Mouse (Mus musculus) forebrain, embryonic 13.5 days (tissue): ENCODE data around the gene Ino80d. TPM values are rescaled to one million over a fixed set of nuclear protein-coding genes. Genes with fewer than 3 reads are reported as not detected.
"Not testable (repeated sequence)": the region's sequence is repeated elsewhere in the genome, so short reads cannot be mapped to it uniquely, and the experiment has no call there.

ENCODE experiments used
- ATAC-seq: fragments of 200-750 bp; cut with Nextera tagmentation; 2 replicates; pipeline ENCODE4 v1.8.0; 2017
- H3K27ac ChIP-seq: fragments of 300-500 bp; sonication (generic); 2 replicates; pipeline ENCODE4 v1.5.1; 2015; ENCODE audit warnings: inconsistent platforms, mild to moderate bottlenecking, moderate library complexity
- H3K27me3 ChIP-seq: fragments of 300-500 bp; sonication (generic); 2 replicates; pipeline ENCODE4 v1.6.1; 2015; ENCODE audit warnings: mild to moderate bottlenecking, inconsistent platforms
- H3K36me3 ChIP-seq: fragments of 300-500 bp; sonication (generic); 2 replicates; pipeline ENCODE4 v1.6.1; 2015; ENCODE audit warnings: mild to moderate bottlenecking, inconsistent platforms; ENCODE audit not compliant: poor library complexity, severe bottlenecking
- H3K4me1 ChIP-seq: fragments of 300-500 bp; sonication (generic); 2 replicates; pipeline ENCODE4 v1.6.1; 2015; ENCODE audit warnings: inconsistent platforms
- H3K4me2 ChIP-seq: fragments of 300-500 bp; sonication (generic); 2 replicates; pipeline ENCODE4 v1.6.1; 2015; ENCODE audit warnings: inconsistent platforms, mild to moderate bottlenecking, moderate library complexity
- H3K4me3 ChIP-seq: fragments of 300-500 bp; sonication (generic); 2 replicates; pipeline ENCODE4 v1.5.1; 2015; ENCODE audit warnings: mild to moderate bottlenecking, inconsistent platforms
- H3K9ac ChIP-seq: fragments of 300-500 bp; sonication (generic); 2 replicates; pipeline ENCODE4 v1.6.1; 2015; ENCODE audit warnings: mild to moderate bottlenecking, inconsistent platforms
- H3K9me3 ChIP-seq: fragments of 300-500 bp; sonication (generic); replicated peaks from 2 replicates; pipeline ENCODE4 v1.6.1; 2016; ENCODE audit warnings: inconsistent platforms
- WGBS: fragments of 180-500 bp; shearing (Covaris S2); methylation state at CpG from one replicate; pipeline ENCODE4 v1.1.7; 2015; 5-methylcytosine and 5-hydroxymethylcytosine counted together
- polyA plus RNA-seq: library from polyadenylated mRNA; unstranded; fragments of >200 nt; fragmentation: Nextera tagmentation; extraction: Ambion mirVana; gene quantifications from 2 replicates; pipeline ENCODE4 v1.2.1, GENCODE M21; 2015

Ino80d gene
- 10.0 TPM in 2 replicates for polyA plus RNA-seq

DNA sequence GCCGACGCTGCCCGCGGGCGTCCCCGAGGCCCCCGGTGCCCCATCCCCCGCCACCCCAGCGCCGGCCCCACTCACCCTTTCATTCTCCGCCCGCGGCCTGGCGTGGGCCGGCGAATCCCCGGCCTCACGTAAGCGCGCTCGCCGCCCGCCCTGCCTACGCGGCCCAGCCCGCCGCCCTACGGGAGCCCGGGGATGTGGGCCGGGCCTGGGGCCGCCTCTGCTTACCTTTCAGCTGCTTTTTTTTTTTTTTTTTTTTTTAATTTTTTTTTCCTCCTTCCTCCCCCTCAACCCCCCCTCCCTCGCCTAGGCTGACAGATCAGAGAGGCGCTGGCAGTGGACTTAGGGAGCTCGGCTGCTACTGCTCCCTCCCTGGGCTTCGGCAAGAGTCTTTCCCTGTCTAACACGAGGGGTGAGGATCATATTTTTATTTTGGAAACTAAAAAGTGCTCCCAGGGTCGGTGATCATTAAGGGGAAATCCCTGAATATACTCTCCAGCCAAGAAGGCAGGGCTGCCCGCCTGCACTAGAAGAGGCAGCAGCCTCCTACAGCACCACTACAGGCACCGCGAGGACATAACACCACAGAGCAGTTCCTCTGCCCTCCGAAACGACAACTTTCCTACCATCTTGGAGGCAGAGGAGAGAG lies at the start of gene Ino80d:
Gene Ino80d (minus strand): TSS at position 532 of the 646 bp plus-strand sequence.
- Histone ChIP-seq H3K4me2 (peak within 1 kb of the TSS; percentile 94), H3K36me3 (peaks cover 9% of the 10 kb centered on the region)
- WGBS, result under 1% methylated on average over 30 of the region's 42 CpGs

GRCm38 (mm10) chr1:63140231-63140630 lies 25.8 kb upstream of the Ino80d start:
- Histone ChIP-seq H3K36me3 (peaks cover 53% of the 10 kb centered on the region), H3K9ac (no peak overlapping the region), H3K4me1 (no peaks in the 10 kb centered on the region), H3K9me3 (no peaks in the 10 kb centered on the region), H3K27me3 (no peaks in the 10 kb centered on the region), H3K27ac (no peak overlapping the region), H3K4me3 (no peak overlapping the region), H3K4me2 (no peak overlapping the region)
- ATAC-seq, result no peak
- WGBS, result 97% methylated on average over 13 of the region's 13 CpGs

More for the DNA sequence above, at the start of gene Ino80d:
- Histone ChIP-seq H3K27me3 (no peaks in the 10 kb centered on the region), H3K4me1 (peaks cover 45% of the 10 kb centered on the region), H3K4me3 (peak within 1 kb of the TSS; percentile 88), H3K9ac (peak within 1 kb of the TSS; percentile 100), H3K27ac (peak within 1 kb of the TSS; percentile 99), H3K9me3 (no peaks in the 10 kb centered on the region)
- ATAC-seq, result peak; percentile 92

- H3K4me2 ChIP-seq, H3K4me3 ChIP-seq, H3K27ac ChIP-seq, H3K9ac ChIP-seq, H3K27me3 ChIP-seq, H3K9me3 ChIP-seq, H3K4me1 ChIP-seq, ATAC-seq: not testable (repeated sequence)
- WGBS, result 97% methylated on average over 1 of the region's 1 CpGs
- peaks cover 37% of the 10 kb centered on the region for H3K36me3 ChIP-seq
These were observed 24.1 kb upstream of the Ino80d start for GRCm38 (mm10) chr1:63138586-63138985.

DNA sequence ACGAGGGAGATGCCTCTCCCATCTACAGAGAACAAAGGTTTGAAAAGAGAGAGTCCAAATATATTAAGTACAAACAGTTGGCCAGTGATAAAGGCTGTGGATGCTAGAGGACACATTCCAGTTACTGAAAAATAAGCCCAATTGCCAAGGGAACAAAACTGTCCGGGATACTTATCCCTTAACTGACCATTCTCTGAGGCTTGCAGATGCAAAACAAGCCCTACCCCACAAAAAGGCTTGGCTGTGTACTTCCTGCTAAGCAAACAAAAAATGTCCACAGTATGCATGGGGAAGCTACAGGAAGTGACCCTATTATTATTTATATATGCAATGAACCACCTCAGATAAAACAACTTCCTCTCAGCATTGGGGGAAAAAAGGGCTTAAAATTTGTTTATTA lies 23.5 kb upstream of the Ino80d start:
- H3K4me2 ChIP-seq, result no peak overlapping the region
- no peak overlapping the region for H3K4me3 ChIP-seq
- peaks cover 32% of the 10 kb centered on the region for H3K36me3 ChIP-seq
- ATAC-seq, result no peak
- H3K27ac ChIP-seq, result no peak overlapping the region
- H3K9ac ChIP-seq, result no peak overlapping the region
- H3K4me1 ChIP-seq, result no peaks in the 10 kb centered on the region
- no peaks in the 10 kb centered on the region for H3K9me3 ChIP-seq
- WGBS, result 86% methylated on average over 2 of the region's 2 CpGs
- no peaks in the 10 kb centered on the region for H3K27me3 ChIP-seq

- H3K27me3 ChIP-seq, result no peaks in the 10 kb centered on the region
- H3K36me3 ChIP-seq, result peaks cover 13% of the 10 kb centered on the region
- 0 out of 2 replicates have a peak, but pooled peaks cover 3% of the 10 kb centered on the region for H3K4me1 ChIP-seq
- H3K9me3 ChIP-seq, result no peaks in the 10 kb centered on the region
- no peak overlapping the region for H3K4me3 ChIP-seq
- no peak overlapping the region for H3K9ac ChIP-seq
- no peak for ATAC-seq
- no peak overlapping the region for H3K27ac ChIP-seq
- WGBS, result 88% methylated on average over 3 of the region's 3 CpGs
- H3K4me2 ChIP-seq, result no peak overlapping the region
These were observed 20.1 kb upstream of the Ino80d start for GRCm38 (mm10) chr1:63134530-63134929.

DNA sequence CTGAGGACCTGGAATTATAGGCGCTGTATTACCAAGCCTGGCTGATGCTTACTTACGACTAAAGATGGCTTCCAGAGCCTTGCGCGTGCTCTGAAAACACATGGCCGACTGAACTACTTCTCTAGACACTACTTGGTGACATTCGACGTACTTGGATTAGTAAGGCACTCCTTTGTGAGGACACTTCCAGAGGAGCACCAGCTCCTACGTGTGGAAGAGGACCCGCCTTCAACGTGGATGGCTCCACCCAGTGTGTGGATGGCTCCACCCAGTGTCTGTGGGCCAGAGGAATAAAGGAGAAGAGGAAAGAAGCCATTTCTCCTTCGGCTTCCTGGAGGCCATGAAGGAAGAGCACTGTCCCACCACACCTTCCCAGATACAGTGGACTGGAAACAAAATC lies 17.3 kb upstream of the Ino80d start:
- peaks cover 7% of the 10 kb centered on the region for H3K4me1 ChIP-seq
- H3K9ac ChIP-seq, result no peak overlapping the region
- no peak for ATAC-seq
- H3K9me3 ChIP-seq, result no peaks in the 10 kb centered on the region
- H3K4me2 ChIP-seq, result no peak overlapping the region
- 94% methylated on average over 11 of the region's 11 CpGs for WGBS
- H3K27ac ChIP-seq, result no peak overlapping the region
- no peak overlapping the region for H3K4me3 ChIP-seq
- H3K27me3 ChIP-seq, result no peaks in the 10 kb centered on the region
- H3K36me3 ChIP-seq, result peaks cover 5% of the 10 kb centered on the region

GRCm38 (mm10) chr1:63130883-63131282 lies 16.4 kb upstream of the Ino80d start:
- no peak overlapping the region for H3K27ac ChIP-seq
- 86% methylated on average over 2 of the region's 2 CpGs for WGBS
- H3K4me2 ChIP-seq, result no peak overlapping the region
- H3K27me3 ChIP-seq, result no peaks in the 10 kb centered on the region
- no peaks in the 10 kb centered on the region for H3K9me3 ChIP-seq
- H3K4me1 ChIP-seq, result peaks cover 7% of the 10 kb centered on the region
- H3K36me3 ChIP-seq, result peaks cover 5% of the 10 kb centered on the region
- H3K4me3 ChIP-seq, result no peak overlapping the region
- H3K9ac ChIP-seq, result no peak overlapping the region
- no peak for ATAC-seq

GRCm38 (mm10) chr1:63129857-63130690 lies 15.6 kb upstream of the Ino80d start:
- peak; percentile 65 for ATAC-seq
- Histone ChIP-seq H3K4me2 (peak overlapping the region; percentile 54), H3K9ac (no peak overlapping the region), H3K27ac (no peak overlapping the region), H3K9me3 (no peaks in the 10 kb centered on the region), H3K4me1 (peaks cover 7% of the 10 kb centered on the region), H3K27me3 (no peaks in the 10 kb centered on the region), H3K36me3 (peaks cover 13% of the 10 kb centered on the region), H3K4me3 (peak overlapping the region; percentile 21)
- WGBS, result 24% methylated on average over 18 of the region's 18 CpGs

GRCm38 (mm10) chr1:63129273-63129672 lies 14.8 kb upstream of the Ino80d start:
- Histone ChIP-seq H3K9me3 (no peaks in the 10 kb centered on the region), H3K4me2 (0 out of 2 replicates have a peak overlapping the region, but pooled peaks have one; percentile 10), H3K4me1 (peaks cover 7% of the 10 kb centered on the region), H3K9ac (no peak overlapping the region), H3K36me3 (peaks cover 18% of the 10 kb centered on the region), H3K4me3 (no peak overlapping the region), H3K27me3 (no peaks in the 10 kb centered on the region), H3K27ac (no peak overlapping the region)
- 24% methylated on average over 3 of the region's 3 CpGs for WGBS
- no peak for ATAC-seq

- Histone ChIP-seq H3K27ac (no peak overlapping the region), H3K4me3 (no peak overlapping the region), H3K4me2 (no peak overlapping the region), H3K36me3 (peaks cover 44% of the 10 kb centered on the region), H3K9me3 (no peaks in the 10 kb centered on the region), H3K27me3 (no peaks in the 10 kb centered on the region), H3K9ac (no peak overlapping the region), H3K4me1 (peaks cover 7% of the 10 kb centered on the region)
- no peak for ATAC-seq
- 90% methylated on average over 3 of the region's 3 CpGs for WGBS
These were observed 11.7 kb upstream of the Ino80d start for GRCm38 (mm10) chr1:63126206-63126605.

DNA sequence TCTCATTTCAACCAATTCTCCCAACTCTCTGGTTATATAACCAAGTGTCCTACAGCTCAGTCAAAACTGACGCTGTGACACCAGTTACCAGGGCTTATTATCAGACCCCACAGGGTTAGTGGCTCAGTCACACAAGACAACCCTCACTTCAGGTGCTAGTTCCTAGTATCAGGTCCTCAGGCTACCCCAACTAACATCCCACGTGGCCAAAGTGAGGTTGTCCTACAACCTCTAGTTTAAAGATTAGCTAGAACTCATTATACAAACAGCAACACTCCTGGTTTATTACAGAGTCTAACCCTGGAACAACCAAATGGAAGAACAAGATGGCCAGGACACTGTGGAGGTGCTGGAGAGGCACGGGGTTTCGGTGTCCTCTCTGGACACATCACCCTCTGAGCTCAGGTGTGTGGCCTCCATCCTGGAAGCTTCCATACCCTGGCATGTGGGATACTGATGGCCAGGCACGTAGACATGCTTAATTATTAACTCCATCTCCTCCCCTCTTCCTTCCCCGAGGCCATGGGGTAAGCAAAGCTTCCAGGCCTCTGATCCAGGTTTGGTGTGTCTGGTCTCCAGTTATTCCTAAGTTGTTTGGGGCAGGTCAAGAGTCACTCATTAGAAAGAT lies 9.5 kb upstream of the Ino80d start:
- no peaks in the 10 kb centered on the region for H3K27me3 ChIP-seq
- WGBS, result 94% methylated on average over 6 of the region's 6 CpGs
- H3K4me1 ChIP-seq, result no peaks in the 10 kb centered on the region
- H3K27ac ChIP-seq, result no peak overlapping the region
- no peaks in the 10 kb centered on the region for H3K9me3 ChIP-seq
- H3K4me3 ChIP-seq, result no peak overlapping the region
- H3K9ac ChIP-seq, result no peak overlapping the region
- no peak for ATAC-seq
- peaks cover 65% of the 10 kb centered on the region for H3K36me3 ChIP-seq
- no peak overlapping the region for H3K4me2 ChIP-seq

DNA sequence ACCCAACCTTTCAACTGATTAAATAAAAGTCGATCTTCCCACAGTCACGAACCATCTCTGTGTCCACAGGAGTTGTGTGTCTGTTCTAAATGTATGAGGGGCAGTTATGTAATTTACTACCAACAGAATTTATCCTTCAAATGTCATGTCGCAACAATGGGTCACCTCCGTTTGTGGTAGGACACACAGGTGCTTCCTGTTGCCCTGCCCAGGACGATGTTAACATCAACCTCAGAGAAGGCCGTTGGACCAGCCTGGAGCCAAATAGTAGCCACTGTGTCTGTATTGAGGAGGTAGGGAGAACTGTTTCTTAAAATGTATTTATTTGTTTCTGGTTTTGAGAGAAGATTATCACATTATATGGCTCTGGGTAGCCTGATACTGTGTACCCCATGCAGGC lies 7.5 kb upstream of the Ino80d start:
- H3K4me3 ChIP-seq, result no peak overlapping the region
- H3K9ac ChIP-seq, result no peak overlapping the region
- H3K27ac ChIP-seq, result no peak overlapping the region
- H3K27me3 ChIP-seq, result no peaks in the 10 kb centered on the region
- H3K4me2 ChIP-seq, result no peak overlapping the region
- no peak for ATAC-seq
- H3K4me1 ChIP-seq, result no peaks in the 10 kb centered on the region; the same call in 1 of the 2 replicates
- no peaks in the 10 kb centered on the region for H3K9me3 ChIP-seq
- WGBS, result 91% methylated on average over 6 of the region's 6 CpGs
- peaks cover 66% of the 10 kb centered on the region for H3K36me3 ChIP-seq
